Mouse (Mus musculus): ENCODE results near the gene C130032M10Rik. TPM values are rescaled to one million over a fixed set of nuclear protein-coding genes. Genes with fewer than 3 reads are reported as not detected.
A peak's percentile ranks its signal among the peaks of the same experiment; 100 is the strongest.

C130032M10Rik gene
- polyA plus RNA-seq, 1 experiment from 2014 or later = not detected

DNA sequence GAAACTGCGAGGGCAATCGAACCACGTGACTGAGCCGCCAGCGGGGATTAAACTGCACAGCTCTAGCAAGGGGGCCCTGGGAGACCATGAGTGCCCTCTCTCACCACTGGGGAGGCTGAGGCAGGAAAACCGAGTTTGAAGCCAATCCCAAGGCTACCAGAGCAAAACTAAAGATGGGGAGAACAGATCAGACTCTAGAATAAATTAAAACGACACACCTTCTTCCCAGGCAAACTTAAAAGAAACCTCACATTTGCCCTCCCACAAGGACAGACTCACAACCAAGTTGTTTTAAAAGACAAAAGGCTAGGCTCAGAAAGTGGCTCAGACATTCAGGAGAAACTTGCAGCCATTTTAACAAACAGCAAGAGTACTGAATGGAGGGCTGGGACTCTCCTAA is 41.6 kb downstream of the C130032M10Rik start:
- Histone ChIP-seq H3K9ac (ENCODE audit: low read depth, low read length) (no peak overlapping the region), H3K4me1 (replicated peaks; ENCODE audit: control insufficient read depth, insufficient read depth, low read length) (no peaks in the 10 kb centered on the region; the same call in none of the 2 replicates), H3K36me3 (ENCODE audit: control insufficient read depth, insufficient read depth) (no peaks in the 10 kb centered on the region), H3K27ac (ENCODE audit: low read depth, low read length) (no peak overlapping the region), H3K27me3 (replicated peaks; ENCODE audit: control insufficient read depth, insufficient read depth, low read length) (peaks cover 10% of the 10 kb centered on the region), H3K9me3 (ENCODE audit: control insufficient read depth) (no peaks in the 10 kb centered on the region), H3K4me3 (ENCODE audit: low read depth, low read length) (no peak overlapping the region), H3K4me2 (replicated peaks; ENCODE audit: low read depth) (peak overlapping the region; percentile 56)
- WGBS = 13% methylated on average over 7 of the region's 7 CpGs
- TF ChIP-seq CTCF (IDR thresholded peaks at IDR 0.05; ENCODE audit: low read depth) = no peak
- ATAC-seq = no peak

DNA sequence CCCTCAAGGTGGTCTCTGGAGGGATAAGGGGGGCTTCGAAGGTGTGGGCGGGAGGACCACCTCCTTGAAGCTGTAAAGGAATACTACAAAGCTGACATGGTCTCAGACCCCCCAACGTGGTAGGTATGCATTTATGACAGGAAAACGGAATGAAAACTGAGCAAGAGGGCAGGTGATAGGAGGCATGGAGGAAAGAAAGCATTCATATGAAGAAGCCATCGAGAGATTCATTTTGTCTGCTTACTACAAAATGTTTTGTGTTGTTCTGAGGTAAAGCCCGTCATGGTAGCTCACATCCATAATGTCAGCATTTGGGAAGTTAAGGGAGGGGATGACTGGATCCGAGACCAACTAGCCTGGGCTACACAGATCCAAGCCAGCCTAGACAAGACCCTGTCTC is 44.6 kb downstream of the C130032M10Rik start:
- ATAC-seq = no peak
- TF ChIP-seq CTCF (IDR thresholded peaks at IDR 0.05; ENCODE audit: low read depth) = no peak
- H3K9ac ChIP-seq (ENCODE audit: low read depth, low read length) = no peak overlapping the region
- WGBS = 14% methylated on average over 7 of the region's 7 CpGs
- H3K4me2 ChIP-seq (replicated peaks; ENCODE audit: low read depth) = peak overlapping the region; percentile 92
- no peaks in the 10 kb centered on the region for H3K36me3 ChIP-seq (ENCODE audit: control insufficient read depth, insufficient read depth)
- no peaks in the 10 kb centered on the region; the same call in none of the 2 replicates for H3K4me1 ChIP-seq (replicated peaks; ENCODE audit: control insufficient read depth, insufficient read depth, low read length)
- H3K27ac ChIP-seq (ENCODE audit: low read depth, low read length) = no peak overlapping the region
- H3K4me3 ChIP-seq (ENCODE audit: low read depth, low read length) = peak overlapping the region; percentile 68
- peaks cover 21% of the 10 kb centered on the region for H3K27me3 ChIP-seq (replicated peaks; ENCODE audit: control insufficient read depth, insufficient read depth, low read length)
- H3K9me3 ChIP-seq (ENCODE audit: control insufficient read depth) = no peaks in the 10 kb centered on the region

DNA sequence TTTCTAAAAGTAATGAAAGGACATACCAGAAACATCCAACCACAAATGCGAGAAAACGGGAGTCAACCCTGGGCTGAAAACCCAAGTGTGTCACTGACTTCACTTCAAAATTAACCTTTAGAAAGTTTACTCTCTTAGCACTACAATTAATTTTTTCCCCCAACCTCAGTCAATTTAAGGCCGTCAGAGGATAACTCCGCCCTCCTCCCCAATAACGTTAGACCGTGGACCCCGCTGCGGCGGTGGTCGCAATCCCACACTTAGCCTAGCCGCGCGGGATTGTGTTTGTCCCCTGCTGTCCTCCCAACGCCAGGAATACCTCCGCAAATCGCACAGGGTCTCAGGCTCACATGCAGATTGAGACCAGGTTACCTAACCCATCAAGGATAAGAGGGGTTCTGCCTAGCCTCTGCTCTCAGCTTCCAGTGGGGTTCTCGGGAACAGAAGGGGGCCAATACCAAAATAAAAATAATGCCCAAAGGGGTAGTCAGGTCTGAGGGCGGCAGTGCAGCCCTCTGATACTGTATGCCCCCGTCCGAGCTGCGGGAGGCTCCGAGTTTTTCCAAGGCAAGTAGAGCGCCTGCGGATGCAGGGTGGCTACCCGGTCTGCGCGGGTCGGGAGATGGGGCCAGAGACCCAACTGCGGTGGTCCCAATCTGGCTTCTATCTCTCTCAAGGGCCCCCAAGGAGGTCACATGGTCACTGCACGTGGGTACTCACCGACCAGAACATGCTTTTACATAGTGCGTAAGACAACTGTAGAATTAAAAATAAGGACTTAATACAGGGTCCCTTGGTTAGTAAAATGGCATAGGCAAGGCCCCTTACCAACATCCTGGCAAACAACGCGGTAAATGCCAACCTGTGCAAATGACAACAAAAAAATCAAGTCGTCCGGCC is 45.5 kb downstream of the C130032M10Rik start:
- no peaks in the 10 kb centered on the region for H3K9me3 ChIP-seq (ENCODE audit: control insufficient read depth)
- H3K27me3 ChIP-seq (replicated peaks; ENCODE audit: control insufficient read depth, insufficient read depth, low read length) = peaks cover 21% of the 10 kb centered on the region
- peak overlapping the region; percentile 68 for H3K4me3 ChIP-seq (ENCODE audit: low read depth, low read length)
- H3K4me1 ChIP-seq (replicated peaks; ENCODE audit: control insufficient read depth, insufficient read depth, low read length) = no peaks in the 10 kb centered on the region; the same call in 1 of the 2 replicates
- H3K9ac ChIP-seq (ENCODE audit: low read depth, low read length) = 0 out of 2 replicates have a peak overlapping the region, but pooled peaks have one; percentile 31
- H3K27ac ChIP-seq (ENCODE audit: low read depth, low read length) = no peak overlapping the region
- no peaks in the 10 kb centered on the region for H3K36me3 ChIP-seq (ENCODE audit: control insufficient read depth, insufficient read depth)
- ATAC-seq = no peak
- WGBS = 3% methylated on average over 36 of the region's 36 CpGs
- no peak for TF ChIP-seq CTCF (IDR thresholded peaks at IDR 0.05; ENCODE audit: low read depth)
- peak overlapping the region; percentile 92 for H3K4me2 ChIP-seq (replicated peaks; ENCODE audit: low read depth)

DNA sequence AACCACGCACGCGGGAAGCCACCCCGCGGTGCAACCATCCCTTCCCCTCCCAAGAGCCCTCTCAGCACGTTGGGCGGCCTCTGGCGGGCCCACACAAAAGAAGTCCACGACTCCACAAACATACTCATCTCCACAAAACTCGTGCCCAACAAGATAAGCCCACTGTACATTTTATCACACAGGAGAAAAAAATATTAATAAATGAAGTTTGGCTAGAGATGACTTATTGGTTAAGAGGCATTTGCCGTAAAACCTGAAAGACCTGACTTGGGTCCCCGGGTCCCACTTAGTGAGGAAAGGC is 46.1 kb downstream of the C130032M10Rik start:
- 2% methylated on average over 12 of the region's 12 CpGs for WGBS
- Histone ChIP-seq H3K27ac (ENCODE audit: low read depth, low read length) (no peak overlapping the region), H3K9me3 (ENCODE audit: control insufficient read depth) (no peaks in the 10 kb centered on the region), H3K4me1 (replicated peaks; ENCODE audit: control insufficient read depth, insufficient read depth, low read length) (no peaks in the 10 kb centered on the region), H3K9ac (ENCODE audit: low read depth, low read length) (0 out of 2 replicates have a peak overlapping the region, but pooled peaks have one; percentile 31), H3K4me3 (ENCODE audit: low read depth, low read length) (peak overlapping the region; percentile 68), H3K36me3 (ENCODE audit: control insufficient read depth, insufficient read depth) (no peaks in the 10 kb centered on the region), H3K4me2 (replicated peaks; ENCODE audit: low read depth) (peak overlapping the region; percentile 92), H3K27me3 (replicated peaks; ENCODE audit: control insufficient read depth, insufficient read depth, low read length) (peaks cover 21% of the 10 kb centered on the region)
- TF ChIP-seq CTCF (IDR thresholded peaks at IDR 0.05; ENCODE audit: low read depth) = peak; percentile 30
- no peak for ATAC-seq

DNA sequence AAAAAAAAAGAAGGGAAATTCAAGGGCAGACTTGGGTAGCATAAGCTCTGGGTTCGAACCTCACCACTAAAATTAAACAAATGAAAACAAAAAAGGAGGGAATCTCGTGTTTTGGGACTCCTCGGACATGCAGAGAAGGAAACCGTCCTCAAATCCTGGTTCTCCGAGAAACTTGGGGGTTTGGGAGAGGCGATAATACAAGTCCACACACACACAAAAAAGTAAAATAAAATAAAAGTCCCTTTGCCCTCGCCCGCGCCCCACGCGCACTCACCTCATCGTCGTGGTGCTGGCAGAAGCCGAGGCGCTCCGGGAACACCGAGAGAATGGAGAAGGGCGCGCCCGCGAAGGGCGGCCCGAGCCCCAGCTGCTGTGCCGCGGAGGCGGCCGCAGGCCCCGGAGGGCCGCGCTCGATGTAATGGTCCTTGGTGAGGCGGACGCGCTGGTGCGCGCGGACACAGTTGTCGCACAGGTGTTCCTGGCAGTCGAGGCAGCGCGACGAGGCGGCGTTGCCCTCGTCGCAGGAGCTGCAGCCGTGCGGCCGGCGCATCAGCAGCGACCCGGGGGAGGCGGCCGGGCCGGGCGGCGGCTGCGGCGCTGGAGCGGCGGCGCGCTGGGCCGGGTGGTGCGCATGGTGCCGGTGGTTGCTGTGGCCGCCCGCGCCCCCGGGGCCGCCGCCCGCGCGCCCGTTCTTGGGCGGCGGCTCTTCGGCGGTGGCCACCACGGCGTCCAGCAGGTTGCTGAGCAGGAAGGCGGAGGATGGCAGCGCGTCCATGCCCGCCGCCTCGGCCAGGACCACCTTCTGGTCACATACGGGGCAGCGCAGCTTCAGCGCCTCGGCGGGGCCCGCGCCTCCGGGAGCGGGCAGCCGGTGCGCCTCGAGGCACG is 46.8 kb downstream of the C130032M10Rik start:
- WGBS = under 1% methylated on average over 95 of the region's 101 CpGs
- Histone ChIP-seq H3K36me3 (ENCODE audit: control insufficient read depth, insufficient read depth) (no peaks in the 10 kb centered on the region), H3K27me3 (replicated peaks; ENCODE audit: control insufficient read depth, insufficient read depth, low read length) (peaks cover 21% of the 10 kb centered on the region), H3K9me3 (ENCODE audit: control insufficient read depth) (no peaks in the 10 kb centered on the region), H3K9ac (ENCODE audit: low read depth, low read length) (peak overlapping the region; percentile 68), H3K27ac (ENCODE audit: low read depth, low read length) (peak overlapping the region; percentile 91), H3K4me2 (replicated peaks; ENCODE audit: low read depth) (peak overlapping the region; percentile 92), H3K4me1 (replicated peaks; ENCODE audit: control insufficient read depth, insufficient read depth, low read length) (no peaks in the 10 kb centered on the region), H3K4me3 (ENCODE audit: low read depth, low read length) (peak overlapping the region; percentile 68)
- peak; percentile 23 for ATAC-seq
- no peak for TF ChIP-seq CTCF (IDR thresholded peaks at IDR 0.05; ENCODE audit: low read depth)
